In the genomic region with DNA sequence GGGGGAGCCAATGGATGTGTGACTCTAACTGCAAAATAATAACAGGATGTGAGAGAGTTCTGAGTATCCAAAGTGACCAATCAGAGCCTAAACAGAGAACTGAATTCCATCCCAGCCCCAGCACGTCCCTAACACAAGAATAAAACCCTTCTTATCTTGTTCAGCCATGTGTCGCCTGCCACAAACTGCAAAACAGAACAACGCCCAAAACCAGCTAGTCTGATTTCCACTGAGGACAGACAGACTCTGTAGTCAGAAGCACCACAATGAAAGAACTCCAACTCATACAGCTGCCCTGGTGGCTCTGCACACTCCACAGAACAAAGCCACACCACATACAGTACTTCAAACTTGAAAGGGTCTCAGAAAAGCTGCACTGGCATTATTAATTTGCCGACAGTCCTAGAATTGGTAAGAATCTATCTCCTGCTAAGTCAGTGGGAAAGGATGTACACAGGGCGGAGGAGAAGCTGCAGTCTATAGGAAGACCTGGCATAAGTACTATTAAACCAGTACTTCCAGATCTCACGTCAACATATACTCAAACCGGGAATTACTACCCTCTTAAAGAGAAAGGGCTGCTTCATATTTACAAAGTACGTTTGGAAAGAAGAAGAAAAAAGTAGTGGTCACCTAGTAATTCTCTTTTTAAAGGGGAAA, we compare ENCODE assay signal across 8 mouse cellular contexts. TPM values are rescaled to one million over a fixed set of nuclear protein-coding genes. Genes with fewer than 3 reads are reported as not detected.
DNase-seq lines count a peak whose midpoint lies in the region; ATAC-seq and TF ChIP-seq lines count a peak whose summit lies in the region.

No protein-coding gene starts in this region.

- WGBS in hindbrain, embryonic 12.5 days, result 85% methylated on average over 8 of the region's 8 CpGs
- 84% methylated on average over 8 of the region's 8 CpGs for WGBS in hindbrain, embryonic 10.5 days
- 63% methylated on average over 8 of the region's 8 CpGs for WGBS in forebrain, embryonic 15.5 days
- 56% methylated on average over 8 of the region's 8 CpGs for WGBS in liver, adult 2 months
- 76% methylated on average over 8 of the region's 8 CpGs for WGBS in neural tube, embryonic 14.5 days

- H3K27me3 ChIP-seq in hindbrain, embryonic 12.5 days, result no peaks in the 10 kb centered on the region
- no peaks in the 10 kb centered on the region for H3K27me3 ChIP-seq in hindbrain, embryonic 10.5 days (ENCODE audit: insufficient read depth, poor library complexity, severe bottlenecking)
- no peaks in the 10 kb centered on the region for H3K27me3 ChIP-seq in forebrain, embryonic 15.5 days
- no peaks in the 10 kb centered on the region for H3K27me3 ChIP-seq in liver, adult 2 months (ENCODE audit: control insufficient read depth, insufficient read depth, low read length)
- H3K27me3 ChIP-seq in neural tube, embryonic 14.5 days (ENCODE audit: control insufficient read depth, insufficient read depth, low read length), result no peaks in the 10 kb centered on the region

- no peak for TF ChIP-seq POLR2A in liver, adult 2 months (IDR thresholded peaks at IDR 0.05; ENCODE audit: extremely low read depth, insufficient read depth, low read length)

- no peak for DNase-seq in hindbrain, embryonic 10.5 days (ENCODE audit: low spot score)
- DNase-seq in liver, adult 2 months (ENCODE audit: extremely low read depth, low read depth, low spot score), result no peak
- no peak for DNase-seq in cerebellum, postnatal 10 days
- no peak for DNase-seq in layer of hippocampus, adult 11-12 months (ENCODE audit: low spot score)

- H3K9ac ChIP-seq in hindbrain, embryonic 12.5 days, result no peak overlapping the region
- no peak overlapping the region for H3K9ac ChIP-seq in forebrain, embryonic 15.5 days (replicated peaks)
- H3K9ac ChIP-seq in liver, adult 2 months (ENCODE audit: low read depth, low read length), result peak overlapping the region; percentile 30; the same call in 1 of the 2 replicates
- no peak overlapping the region for H3K9ac ChIP-seq in neural tube, embryonic 14.5 days (replicated peaks; ENCODE audit: low read depth, low read length)

- H3K27ac ChIP-seq in hindbrain, embryonic 12.5 days, result no peak overlapping the region
- H3K27ac ChIP-seq in hindbrain, embryonic 10.5 days, result no peak overlapping the region
- H3K27ac ChIP-seq in forebrain, embryonic 15.5 days (replicated peaks), result no peak overlapping the region
- H3K27ac ChIP-seq in liver, adult 2 months (replicated peaks; ENCODE audit: insufficient read depth, low read depth, low read length), result peak overlapping the region; percentile 42
- no peak overlapping the region for H3K27ac ChIP-seq in neural tube, embryonic 14.5 days (ENCODE audit: low read depth, low read length)

- peaks cover 37% of the 10 kb centered on the region for H3K4me1 ChIP-seq in hindbrain, embryonic 12.5 days
- peaks cover 45% of the 10 kb centered on the region for H3K4me1 ChIP-seq in hindbrain, embryonic 10.5 days (replicated peaks)
- peaks cover 55% of the 10 kb centered on the region for H3K4me1 ChIP-seq in forebrain, embryonic 15.5 days
- peaks cover 15% of the 10 kb centered on the region for H3K4me1 ChIP-seq in liver, adult 2 months (ENCODE audit: control insufficient read depth, insufficient read depth, low read length)
- H3K4me1 ChIP-seq in neural tube, embryonic 14.5 days (ENCODE audit: control insufficient read depth, insufficient read depth, low read length), result peaks cover 25% of the 10 kb centered on the region

- no peak for ATAC-seq in hindbrain, embryonic 12.5 days (ENCODE audit: low FRiP score)
- no peak for ATAC-seq in forebrain, embryonic 15.5 days (replicated peaks)
- no peak for ATAC-seq in neural tube, embryonic 14.5 days (ENCODE audit: low read depth)
- no peak for ATAC-seq in monocyte, adult 5-6 weeks (replicated peaks; ENCODE audit: insufficient number of reproducible peaks, low FRiP score, low TSS enrichment, poor library complexity, severe bottlenecking)

- peaks cover 31% of the 10 kb centered on the region for H3K79me2 ChIP-seq in liver, adult 2 months (ENCODE audit: control insufficient read depth, insufficient read depth, low read length)

- TF ChIP-seq CTCF in liver, adult 2 months (IDR thresholded peaks at IDR 0.05; ENCODE audit: low read depth, low read length), result no peak

- H3K9me3 ChIP-seq in hindbrain, embryonic 12.5 days (replicated peaks), result no peaks in the 10 kb centered on the region
- H3K9me3 ChIP-seq in hindbrain, embryonic 10.5 days, result no peaks in the 10 kb centered on the region
- H3K9me3 ChIP-seq in forebrain, embryonic 15.5 days, result no peaks in the 10 kb centered on the region
- H3K9me3 ChIP-seq in neural tube, embryonic 14.5 days (ENCODE audit: control insufficient read depth, low read length), result no peaks in the 10 kb centered on the region

- H3K4me2 ChIP-seq in hindbrain, embryonic 12.5 days (replicated peaks), result 0 out of 2 replicates have a peak overlapping the region, but pooled peaks have one; percentile 93
- 0 out of 2 replicates have a peak overlapping the region, but pooled peaks have one; percentile 16 for H3K4me2 ChIP-seq in forebrain, embryonic 15.5 days (replicated peaks)
- H3K4me2 ChIP-seq in neural tube, embryonic 14.5 days (ENCODE audit: low read depth, low read length), result peak overlapping the region; percentile 20; the same call in 1 of the 2 replicates

- H3K4me3 ChIP-seq in hindbrain, embryonic 12.5 days, result no peak overlapping the region
- no peak overlapping the region for H3K4me3 ChIP-seq in hindbrain, embryonic 10.5 days
- no peak overlapping the region for H3K4me3 ChIP-seq in forebrain, embryonic 15.5 days
- H3K4me3 ChIP-seq in liver, adult 2 months (ENCODE audit: insufficient read depth, low read depth, low read length), result no peak overlapping the region; the same call in 1 of the 2 replicates
- H3K4me3 ChIP-seq in neural tube, embryonic 14.5 days (ENCODE audit: low read depth, low read length), result no peak overlapping the region

- H3K36me3 ChIP-seq in hindbrain, embryonic 12.5 days, result no peaks in the 10 kb centered on the region
- peaks cover 3% of the 10 kb centered on the region; the same call in 1 of the 2 replicates for H3K36me3 ChIP-seq in hindbrain, embryonic 10.5 days
- no peaks in the 10 kb centered on the region for H3K36me3 ChIP-seq in forebrain, embryonic 15.5 days
- no peaks in the 10 kb centered on the region for H3K36me3 ChIP-seq in liver, adult 2 months (ENCODE audit: control insufficient read depth, insufficient read depth, low read length)
- no peaks in the 10 kb centered on the region for H3K36me3 ChIP-seq in neural tube, embryonic 14.5 days (ENCODE audit: control insufficient read depth, insufficient read depth, low read length)

RNA-seq across cellular contexts. Expression of a gene that starts 5.0 kb away (rescaled TPM):
- 16.1 and 18.5 TPM in 2 replicates for polyA plus RNA-seq in hindbrain, embryonic 12.5 days (2016; fragmentation: Nextera tagmentation; extraction: Ambion mirVana)
- 7.9 and 8.2 TPM in 2 replicates for polyA plus RNA-seq in hindbrain, embryonic 10.5 days (2016; fragmentation: Nextera tagmentation; extraction: Ambion mirVana)
- 19.3 and 20.0 TPM in 2 replicates for polyA plus RNA-seq in forebrain, embryonic 15.5 days (2015; fragmentation: Nextera tagmentation; extraction: Ambion mirVana)
- 62.3 and 77.7 TPM in 2 replicates for total RNA-seq in liver, adult 2 months (2014; rRNA removed)
- 20.8 and 22.9 TPM in 2 replicates for polyA plus RNA-seq in liver, adult 2 months (2012; rRNA removed)
- 32.4 and 51.4 TPM in 2 replicates for polyA plus RNA-seq in neural tube, embryonic 14.5 days (2014; fragmentation: Nextera tagmentation; extraction: Ambion mirVana)
- 3.0 to 8.3 TPM (median 3.7 TPM) in 3 replicates for total RNA-seq in monocyte, adult 5-6 weeks (2017)

RNA-seq across cellular contexts. Expression of a gene that starts 14.3 kb away (rescaled TPM):
- 10.7 and 13.7 TPM in 2 replicates for polyA plus RNA-seq in hindbrain, embryonic 12.5 days (2016; fragmentation: Nextera tagmentation; extraction: Ambion mirVana)
- 13.0 and 13.7 TPM in 2 replicates for polyA plus RNA-seq in hindbrain, embryonic 10.5 days (2016; fragmentation: Nextera tagmentation; extraction: Ambion mirVana)
- 7.5 and 9.3 TPM in 2 replicates for polyA plus RNA-seq in forebrain, embryonic 15.5 days (2015; fragmentation: Nextera tagmentation; extraction: Ambion mirVana)
- 0.34 and 0.37 TPM in 2 replicates for total RNA-seq in liver, adult 2 months (2014; rRNA removed)
- polyA plus RNA-seq in liver, adult 2 months (2012; rRNA removed), result 0.17 and 0.32 TPM in 2 replicates
- polyA plus RNA-seq in neural tube, embryonic 14.5 days (2014; fragmentation: Nextera tagmentation; extraction: Ambion mirVana), result 11.8 and 14.6 TPM in 2 replicates
- total RNA-seq in monocyte, adult 5-6 weeks (2017), result 0.29 TPM in 1 of 3 replicates, not detected in the others

Comparison
In these comparisons a context has a peak if more than half of its experiments do, and no peak if none do; other contexts are left out.
1. H3K4me2 ChIP-seq: peak in every context shown above with its lines; median percentile 93 in hindbrain, embryonic 12.5 days; 20 in neural tube, embryonic 14.5 days; 16 in forebrain, embryonic 15.5 days.